Mouse (Mus musculus): ENCODE results near the gene Nlgn2. TPM values are rescaled to one million over a fixed set of nuclear protein-coding genes. Genes with fewer than 3 reads are reported as not detected.

The Nlgn2 gene
- polyA plus RNA-seq (2017; shearing (Covaris generic)), result 0.85 TPM

GRCm38 (mm10) chr11:69837604-69837951, at the start of gene Nlgn2:
Nlgn2 (minus strand) TSS chr11:69837784.

GRCm38 (mm10) chr11:69880853-69881603, 43.4 kb upstream of the Nlgn2 start, which contains the start of gene Kctd11:
Kctd11 (minus strand) TSS chr11:69881406.

DNA sequence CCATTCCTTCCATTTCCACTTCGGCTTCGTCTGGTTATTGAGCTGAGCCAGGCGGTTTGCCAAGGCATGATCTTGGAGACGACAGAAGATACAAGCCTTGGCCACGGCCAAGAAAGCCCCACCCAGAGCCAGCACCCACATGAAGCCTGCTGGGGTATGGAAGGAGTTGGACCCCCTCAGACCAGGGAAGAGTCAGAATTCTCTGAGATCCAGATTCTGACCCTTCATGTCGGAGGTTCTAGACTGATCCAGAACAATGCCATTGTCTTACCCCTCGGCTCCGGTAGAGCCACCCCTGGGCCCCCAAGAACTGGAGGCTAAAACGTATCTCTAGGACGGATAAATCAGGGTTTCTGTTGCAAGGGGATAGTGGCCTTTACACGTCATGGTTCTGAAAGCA, 40.3 kb upstream of the Nlgn2 start, which contains the start of gene Tmem95:
TSS of gene Tmem95 (minus strand) at position 141 of the 400 bp plus-strand sequence.

DNA sequence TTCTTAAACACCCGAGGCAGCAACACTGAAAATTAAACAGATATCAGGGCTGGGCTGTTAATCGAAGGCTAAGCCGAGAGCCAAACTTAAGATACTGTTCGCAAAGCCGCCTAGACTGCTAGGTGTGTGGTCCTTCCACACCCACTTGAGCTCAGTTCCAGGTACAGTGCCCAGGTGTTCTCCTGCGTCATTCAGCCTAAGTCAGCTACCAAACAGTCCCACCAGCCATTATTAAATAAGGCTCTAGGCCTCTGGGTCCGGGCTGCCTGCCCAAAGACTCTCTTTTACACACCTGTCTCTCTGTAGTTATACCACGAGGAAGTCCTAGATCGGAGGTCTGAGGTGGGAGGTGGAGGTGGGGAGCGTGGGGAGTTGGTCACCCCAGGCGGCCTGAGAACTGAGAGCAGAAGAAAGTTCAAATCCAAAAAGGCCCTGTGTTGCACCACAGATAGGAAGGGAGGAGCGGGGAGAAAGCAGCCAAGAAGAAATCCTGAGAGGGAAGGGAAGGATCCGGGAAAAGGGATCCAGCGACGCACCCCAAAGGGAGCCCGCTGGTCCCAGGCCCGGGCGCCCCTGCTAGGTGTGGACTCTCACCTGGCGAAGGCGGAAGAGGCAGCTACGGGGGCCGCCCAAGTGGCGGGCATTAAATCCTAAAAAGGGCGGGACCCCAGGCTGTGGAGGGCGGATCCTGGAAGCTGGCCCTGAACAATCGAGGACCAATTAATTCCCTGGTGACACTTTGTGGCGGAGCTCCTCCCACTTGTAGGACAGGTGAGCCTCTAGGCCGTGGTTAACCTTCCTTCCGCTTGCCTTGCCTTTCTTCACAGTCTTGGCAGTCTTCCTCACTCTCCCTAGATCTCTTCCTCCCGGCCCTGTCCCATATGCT, 20.8 kb upstream of the Nlgn2 start, which contains the start of gene Tnk1:
TSS of gene Tnk1 (minus strand) at position 618 of the 886 bp plus-strand sequence.

GRCm38 (mm10) chr11:69846198-69846680, 8.7 kb upstream of the Nlgn2 start, which contains the start of gene Plscr3:
Plscr3 (plus strand) TSS chr11:69846376.

DNA sequence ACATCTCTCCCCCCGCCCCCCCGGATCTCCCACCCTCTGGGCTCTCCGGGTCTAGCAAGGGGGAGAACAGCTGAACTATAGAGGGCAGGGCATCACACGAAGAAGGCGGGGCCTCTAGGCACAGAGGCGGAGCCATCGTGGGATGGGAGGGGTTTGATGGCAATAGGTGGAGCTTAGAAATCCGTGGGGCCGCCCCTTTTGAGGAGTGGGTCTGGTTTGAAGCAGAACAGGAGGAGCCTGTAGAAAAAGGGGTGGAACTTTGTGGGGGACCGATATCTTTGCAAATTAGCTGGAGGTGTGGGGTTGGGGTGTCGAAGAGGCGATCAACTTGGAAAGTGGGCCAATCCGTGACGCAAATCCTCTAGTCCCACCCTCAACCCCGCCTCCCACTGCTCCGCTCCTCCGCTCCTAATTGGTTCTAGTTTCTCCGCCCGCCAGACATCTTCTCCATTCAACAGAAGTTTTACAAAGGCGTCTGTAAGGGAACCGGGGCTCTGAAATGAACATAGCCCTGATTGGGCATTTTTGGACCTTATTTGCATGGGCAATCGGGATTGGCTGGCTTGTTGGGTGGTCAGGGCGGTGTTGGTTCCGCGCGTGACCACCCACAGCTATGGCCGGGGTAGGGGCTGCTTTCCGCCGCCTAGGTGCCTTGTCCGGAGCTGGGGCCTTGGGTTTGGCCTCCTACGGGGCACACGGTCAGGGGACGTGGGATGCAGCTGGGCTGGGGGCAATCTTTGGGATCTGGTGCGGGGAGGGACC, 549 bp upstream of the Nlgn2 start, which contains the start of gene Tmem256:
TSS of gene Tmem256 (plus strand) at position 563 of the 762 bp plus-strand sequence.

DNA sequence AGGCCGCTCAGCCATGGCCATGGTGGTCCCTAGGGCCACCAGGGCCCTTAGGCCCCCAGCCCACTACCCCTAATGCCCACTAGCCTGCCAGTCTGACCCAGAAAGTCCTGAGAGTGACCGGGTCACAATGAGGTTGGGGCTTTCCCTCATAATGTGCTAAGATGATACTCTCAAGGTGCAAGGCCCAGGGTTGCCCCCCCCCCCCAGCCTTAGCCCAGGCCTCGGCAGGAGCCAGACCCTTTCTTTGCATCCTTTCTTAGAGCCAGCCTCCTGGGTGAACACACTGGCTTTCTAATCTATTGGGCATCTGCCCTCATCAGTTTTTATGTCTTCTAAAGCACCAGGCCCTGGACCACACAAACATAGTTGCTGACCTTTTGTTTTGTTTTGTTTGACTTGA, 15.5 kb downstream of the Nlgn2 start, which contains the start of gene Spem1:
TSS of gene Spem1 (minus strand) at position 101 of the 400 bp plus-strand sequence.

DNA sequence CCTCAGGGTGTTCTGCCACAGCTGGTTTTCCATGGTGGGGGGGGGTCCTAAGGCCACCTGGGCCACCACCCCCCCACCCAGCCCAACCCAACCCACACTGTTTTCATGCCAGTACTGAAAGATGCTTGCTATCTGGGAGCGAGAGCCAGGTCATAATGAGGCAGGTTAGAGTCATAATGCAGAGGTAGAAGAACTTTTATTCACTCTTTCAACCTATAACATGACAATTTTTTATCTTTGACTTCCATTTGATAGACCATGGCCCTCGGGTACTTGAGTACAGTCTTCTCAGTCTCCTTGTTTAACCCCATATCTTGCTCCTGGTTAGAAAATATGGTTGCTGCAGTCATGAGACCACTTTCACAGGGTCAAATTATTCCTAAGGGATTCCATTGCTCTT, 19.2 kb downstream of the Nlgn2 start, which contains the start of gene Spem2:
TSS of gene Spem2 (minus strand) at position 101 of the 400 bp plus-strand sequence.

GRCm38 (mm10) chr11:69815155-69815554, 22.4 kb downstream of the Nlgn2 start, which contains the start of gene Gm39566:
Gm39566 (minus strand) TSS chr11:69815298.

GRCm38 (mm10) chr11:69804972-69805909, 32.3 kb downstream of the Nlgn2 start, which contains the start of gene Tmem102:
Tmem102 (minus strand) TSS chr11:69805624.

DNA sequence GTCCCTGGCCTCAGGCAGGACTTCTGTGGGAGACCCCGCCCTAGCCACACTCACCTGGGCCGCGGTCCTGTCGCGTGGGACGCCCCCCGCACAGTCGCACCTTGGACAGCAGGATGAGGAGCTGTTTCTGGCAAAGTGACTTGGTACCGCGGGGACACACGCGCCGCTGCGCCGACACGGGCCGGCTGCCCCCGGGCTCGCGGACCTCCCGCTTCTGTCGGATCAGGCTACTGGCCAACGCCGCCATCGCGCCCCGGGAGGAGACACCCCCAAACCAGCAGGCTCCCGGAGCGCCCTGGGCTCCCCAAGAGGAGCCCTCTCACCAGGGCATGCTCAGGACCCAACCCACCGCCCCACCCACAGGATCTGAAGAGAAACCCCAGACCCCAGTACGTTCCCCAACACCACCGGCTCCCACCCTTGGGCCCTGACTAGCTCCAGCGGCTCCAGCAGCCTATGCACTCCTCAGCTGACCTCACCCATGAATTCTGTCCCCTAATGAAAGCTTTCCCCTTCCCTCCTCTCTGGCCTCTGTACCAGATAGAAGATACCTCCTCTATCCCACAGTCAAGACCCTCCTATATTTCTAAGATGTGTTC, 36.1 kb downstream of the Nlgn2 start, which contains the start of gene Fgf11:
TSS of gene Fgf11 (minus strand) at position 479 of the 599 bp plus-strand sequence.

DNA sequence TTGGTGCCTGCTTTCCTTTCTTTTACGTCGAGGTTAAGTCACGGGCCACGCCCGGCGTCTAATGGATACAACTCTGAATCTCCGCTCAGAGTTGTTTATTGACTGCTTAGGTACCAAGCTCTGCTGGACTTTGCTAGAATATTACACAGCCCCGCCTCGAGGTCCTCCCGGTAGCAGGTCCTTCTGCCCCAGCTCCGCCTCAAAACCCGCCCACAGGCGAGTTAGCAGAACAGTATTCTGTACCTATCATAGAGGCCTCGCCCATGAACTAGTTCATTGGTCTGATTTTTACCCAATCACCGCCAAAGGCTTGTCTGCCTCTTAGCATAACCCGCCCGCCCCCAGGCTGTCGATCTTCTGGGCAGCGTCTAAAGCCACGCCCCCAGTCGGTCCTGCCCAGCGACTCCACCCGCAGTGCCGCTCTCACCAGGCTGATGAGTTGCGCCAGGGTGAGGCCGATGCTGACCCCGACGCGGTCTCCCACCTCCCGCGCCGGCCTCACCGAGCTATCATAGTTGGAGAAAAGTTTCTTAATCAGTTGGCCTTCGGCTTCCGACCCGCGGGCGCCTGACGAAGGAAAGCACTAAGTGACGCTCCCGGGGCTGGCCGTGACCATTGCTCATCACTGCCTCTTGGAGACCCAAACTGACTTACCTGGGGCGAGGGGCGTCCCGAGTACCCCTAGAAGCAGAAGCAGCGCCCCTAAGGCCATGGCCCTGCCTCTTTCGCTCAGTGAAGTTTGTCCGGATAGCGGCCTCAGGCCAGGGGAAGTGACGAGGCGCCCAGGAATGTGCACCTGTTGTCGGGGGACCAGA, 42.2 kb downstream of the Nlgn2 start, which contains the start of gene Chrnb1:
TSS of gene Chrnb1 (minus strand) at position 776 of the 815 bp plus-strand sequence.

Other genes starting within 250 kb of the Nlgn2 start
- not detected for gene Atp1b2, start 231.8 kb downstream of the Nlgn2 start, polyA plus RNA-seq (2017; shearing (Covaris generic))
- not detected for gene Shbg, start 219.9 kb downstream of the Nlgn2 start, polyA plus RNA-seq (2017; shearing (Covaris generic))
- not detected for gene Sat2, start 215.8 kb downstream of the Nlgn2 start, polyA plus RNA-seq (2017; shearing (Covaris generic))
- 63.2 TPM for gene Fxr2, start 204.8 kb downstream of the Nlgn2 start, polyA plus RNA-seq (2017; shearing (Covaris generic))
- not detected for gene Sox15, start 182.5 kb downstream of the Nlgn2 start, polyA plus RNA-seq (2017; shearing (Covaris generic))
- 66.0 TPM for gene Mpdu1, start 175.1 kb downstream of the Nlgn2 start, polyA plus RNA-seq (2017; shearing (Covaris generic))
- 4.3 TPM for gene Cd68, start 171.6 kb downstream of the Nlgn2 start, polyA plus RNA-seq (2017; shearing (Covaris generic))
- 654 TPM for gene Eif4a1, start 165.4 kb downstream of the Nlgn2 start, polyA plus RNA-seq (2017; shearing (Covaris generic))
- 43.8 TPM for gene Senp3, start 155.7 kb downstream of the Nlgn2 start, polyA plus RNA-seq (2017; shearing (Covaris generic))
- not detected for gene Tnfsf13, start 152.0 kb downstream of the Nlgn2 start, polyA plus RNA-seq (2017; shearing (Covaris generic))
- not detected for gene Tnfsf12, start 141.9 kb downstream of the Nlgn2 start, polyA plus RNA-seq (2017; shearing (Covaris generic))
- gene Tnfsfm13, start 141.7 kb downstream of the Nlgn2 start, polyA plus RNA-seq (2017; shearing (Covaris generic)), result not detected
- 50.4 TPM for gene Polr2a, start 79.1 kb downstream of the Nlgn2 start, polyA plus RNA-seq (2017; shearing (Covaris generic))
- 0.12 TPM for gene Slc35g3, start 75.8 kb downstream of the Nlgn2 start, polyA plus RNA-seq (2017; shearing (Covaris generic))
- 5.5 TPM for gene Zbtb4, start 71.9 kb downstream of the Nlgn2 start, polyA plus RNA-seq (2017; shearing (Covaris generic))
- gene Chrnb1, start 41.8 kb downstream of the Nlgn2 start, polyA plus RNA-seq (2017; shearing (Covaris generic)), result 3.7 TPM
- not detected for gene Fgf11, start 35.9 kb downstream of the Nlgn2 start, polyA plus RNA-seq (2017; shearing (Covaris generic))
- not detected for gene Tmem102, start 32.2 kb downstream of the Nlgn2 start, polyA plus RNA-seq (2017; shearing (Covaris generic))
- not detected for gene Gm39566, start 22.5 kb downstream of the Nlgn2 start, polyA plus RNA-seq (2017; shearing (Covaris generic))
- not detected for gene Spem2, start 19.3 kb downstream of the Nlgn2 start, polyA plus RNA-seq (2017; shearing (Covaris generic))
- gene Spem1, start 15.6 kb downstream of the Nlgn2 start, polyA plus RNA-seq (2017; shearing (Covaris generic)), result not detected
- gene Tmem256, start 730 bp upstream of the Nlgn2 start, polyA plus RNA-seq (2017; shearing (Covaris generic)), result 77.8 TPM
- gene Plscr3, start 8.6 kb upstream of the Nlgn2 start, polyA plus RNA-seq (2017; shearing (Covaris generic)), result 32.7 TPM
- gene Tnk1, start 20.9 kb upstream of the Nlgn2 start, polyA plus RNA-seq (2017; shearing (Covaris generic)), result not detected
- gene Tmem95, start 40.2 kb upstream of the Nlgn2 start, polyA plus RNA-seq (2017; shearing (Covaris generic)), result not detected
- 1.3 TPM for gene Kctd11, start 43.6 kb upstream of the Nlgn2 start, polyA plus RNA-seq (2017; shearing (Covaris generic))
- 552 TPM for gene Acap1, start 57.8 kb upstream of the Nlgn2 start, polyA plus RNA-seq (2017; shearing (Covaris generic))
- 4.4 TPM for gene 2810408A11Rik, start 63.2 kb upstream of the Nlgn2 start, polyA plus RNA-seq (2017; shearing (Covaris generic))
- 7.7 TPM for gene Neurl4, start 63.3 kb upstream of the Nlgn2 start, polyA plus RNA-seq (2017; shearing (Covaris generic))
- 203 TPM for gene Gps2, start 76.1 kb upstream of the Nlgn2 start, polyA plus RNA-seq (2017; shearing (Covaris generic))
- gene Eif5a, start 84.2 kb upstream of the Nlgn2 start, polyA plus RNA-seq (2017; shearing (Covaris generic)), result 1,414 TPM
- gene Ybx2, start 98.0 kb upstream of the Nlgn2 start, polyA plus RNA-seq (2017; shearing (Covaris generic)), result not detected
- gene Slc2a4, start 110.4 kb upstream of the Nlgn2 start, polyA plus RNA-seq (2017; shearing (Covaris generic)), result not detected
- gene Cldn7, start 127.0 kb upstream of the Nlgn2 start, polyA plus RNA-seq (2017; shearing (Covaris generic)), result not detected
- 60.1 TPM for gene Ctdnep1, start 143.4 kb upstream of the Nlgn2 start, polyA plus RNA-seq (2017; shearing (Covaris generic))
- 67.1 TPM for gene Elp5, start 144.7 kb upstream of the Nlgn2 start, polyA plus RNA-seq (2017; shearing (Covaris generic))
- gene Gabarap, start 153.4 kb upstream of the Nlgn2 start, polyA plus RNA-seq (2017; shearing (Covaris generic)), result 380 TPM
- 88.2 TPM for gene Phf23, start 158.0 kb upstream of the Nlgn2 start, polyA plus RNA-seq (2017; shearing (Covaris generic))
- gene Dvl2, start 162.8 kb upstream of the Nlgn2 start, polyA plus RNA-seq (2017; shearing (Covaris generic)), result 32.1 TPM
- 110 TPM for gene Acadvl, start 177.6 kb upstream of the Nlgn2 start, polyA plus RNA-seq (2017; shearing (Covaris generic))
- 6.1 TPM for gene Dlg4, start 179.2 kb upstream of the Nlgn2 start, polyA plus RNA-seq (2017; shearing (Covaris generic))
- gene Asgr1, start 216.3 kb upstream of the Nlgn2 start, polyA plus RNA-seq (2017; shearing (Covaris generic)), result not detected